Mouse (Mus musculus) v-Abl transformed pro-B cells (cell line): Measurements from ENCODE around the gene Serpine1.

Experiments used
- in situ Hi-C, 2 experiments: fragments of 400-800 bp; cut with MboI; formaldehyde crosslinking; loops; one replicate each; pipeline ENCODE4 v1.15.1; 2025; ENCODE audit not compliant: unreplicated experiment in 2 of 2

The Serpine1 gene

GRCm38 (mm10) chr5:137072079-137072960 is at the start of gene Serpine1:
Gene Serpine1, minus strand, starts transcription at chr5:137072268.
- in situ Hi-C loops: no loop called here

GRCm38 (mm10) chr5:137121280-137121679 is 49.2 kb upstream of the Serpine1 start:
- in situ Hi-C loops: loop anchor here in 1 of 2 experiments (10.0 kb wide), 1 partner anchor 644 kb away; no protein-coding TSS in a partner anchor

GRCm38 (mm10) chr5:137118878-137119277 is 46.8 kb upstream of the Serpine1 start:
- in situ Hi-C loops: loop anchor here in 1 of 2 experiments (5.0 to 10.0 kb wide), 2 partner anchors 533 to 656 kb away; partner anchors contain the start of gene Ppp1r35

GRCm38 (mm10) chr5:137117994-137118393 is 45.9 kb upstream of the Serpine1 start:
- in situ Hi-C loops: loop anchor here in 1 of 2 experiments (5.0 to 10.0 kb wide), 2 partner anchors 534 to 657 kb away; partner anchors contain the start of gene Ppp1r35

GRCm38 (mm10) chr5:137116987-137117386 is 44.9 kb upstream of the Serpine1 start:
- in situ Hi-C loops: loop anchor here in 1 of 2 experiments (5.0 to 10.0 kb wide), 2 partner anchors 535 to 658 kb away; partner anchors contain the start of gene Ppp1r35

GRCm38 (mm10) chr5:137115866-137116847 is 44.1 kb upstream of the Serpine1 start, which contains the start of gene Trim56:
Gene Trim56, minus strand, starts transcription at chr5:137116209.
- in situ Hi-C loops: loop anchor here in 1 of 2 experiments (5.0 to 10.0 kb wide), 2 partner anchors 536 to 659 kb away; partner anchors contain the start of gene Ppp1r35

GRCm38 (mm10) chr5:137114891-137115561 is 43.0 kb upstream of the Serpine1 start:
- in situ Hi-C loops: loop anchor here in 1 of 2 experiments (5.0 to 10.0 kb wide), 3 partner anchors 193 to 660 kb away; partner anchors contain the start of gene Ppp1r35

GRCm38 (mm10) chr5:137111542-137112408 is 39.7 kb upstream of the Serpine1 start:
- in situ Hi-C loops: loop anchor here in 1 of 2 experiments (5.0 to 10.0 kb wide), 2 partner anchors 189 to 663 kb away; partner anchors contain the start of gene Ppp1r35

- in situ Hi-C loops: loop anchor here in 1 of 2 experiments (5.0 to 10.0 kb wide), 2 partner anchors 189 to 664 kb away; partner anchors contain the start of gene Ppp1r35
Observed at GRCm38 (mm10) chr5:137110863-137111262, 38.8 kb upstream of the Serpine1 start.

- in situ Hi-C loops: loop anchor here (5.0 to 10.0 kb wide), 4 partner anchors 88 to 665 kb away; partner anchors contain the start of gene Ppp1r35 (in 1 of the 2)
Observed at GRCm38 (mm10) chr5:137109941-137110593, 38.0 kb upstream of the Serpine1 start.

- in situ Hi-C loops: loop anchor here (5.0 kb wide), 2 partner anchors 86 to 181 kb away; no protein-coding TSS in a partner anchor
Observed at GRCm38 (mm10) chr5:137108111-137108510, 36.0 kb upstream of the Serpine1 start.

- in situ Hi-C loops: loop anchor here (5.0 kb wide), 2 partner anchors 85 to 180 kb away; no protein-coding TSS in a partner anchor
Observed at GRCm38 (mm10) chr5:137107670-137108069, 35.6 kb upstream of the Serpine1 start.

GRCm38 (mm10) chr5:137107024-137107423 is 35.0 kb upstream of the Serpine1 start:
- in situ Hi-C loops: loop anchor here (5.0 kb wide), 2 partner anchors 85 to 180 kb away; no protein-coding TSS in a partner anchor

GRCm38 (mm10) chr5:137106434-137106833 is 34.4 kb upstream of the Serpine1 start:
- in situ Hi-C loops: loop anchor here (5.0 kb wide), 2 partner anchors 84 to 179 kb away; no protein-coding TSS in a partner anchor

- in situ Hi-C loops: loop anchor here in 1 of 2 experiments (5.0 kb wide), 1 partner anchor 37 kb away; no protein-coding TSS in a partner anchor
Observed at GRCm38 (mm10) chr5:137103969-137104368, 31.9 kb upstream of the Serpine1 start.

GRCm38 (mm10) chr5:137102575-137103522 is 30.8 kb upstream of the Serpine1 start:
- in situ Hi-C loops: loop anchor here in 1 of 2 experiments (5.0 kb wide), 1 partner anchor 36 kb away; no protein-coding TSS in a partner anchor
